Mouse (Mus musculus) mature B cell (primary cell): Measurements from ENCODE around the gene Cers5.

ENCODE experiments used
- in situ Hi-C: fragments of 300-500 bp; cut with MboI; formaldehyde crosslinking; loops from 2 replicates; pipeline ENCODE4 v1.14.3; 2019

Cers5 gene

GRCm38 (mm10) chr15:99725341-99726155 lies 47.1 kb downstream of the Cers5 start, which contains the start of gene Cox14:
Gene Cox14 (plus strand): TSS chr15:99725618.
- in situ Hi-C loops = no loop called here

GRCm38 (mm10) chr15:99724292-99725021 lies 48.2 kb downstream of the Cers5 start:
- in situ Hi-C loops = loop anchor here (5.0 kb wide), 1 partner anchor 48 kb away; the partner anchor contains the start of gene Cers5

GRCm38 (mm10) chr15:99723515-99724291 lies 49.0 kb downstream of the Cers5 start:
- in situ Hi-C loops = loop anchor here (5.0 kb wide), 1 partner anchor 49 kb away; the partner anchor contains the start of gene Cers5

GRCm38 (mm10) chr15:99723120-99723514 lies 49.6 kb downstream of the Cers5 start:
- in situ Hi-C loops = loop anchor here (5.0 kb wide), 1 partner anchor 49 kb away; the partner anchor contains the start of gene Cers5

GRCm38 (mm10) chr15:99721921-99722743 lies 50.6 kb downstream of the Cers5 start:
- in situ Hi-C loops = loop anchor here (5.0 kb wide), 1 partner anchor 50 kb away; the partner anchor contains the start of gene Cers5

- in situ Hi-C loops = loop anchor here (5.0 kb wide), 1 partner anchor 52 kb away; the partner anchor contains the start of gene Cers5
Measured at GRCm38 (mm10) chr15:99719865-99720264, 52.8 kb downstream of the Cers5 start.

GRCm38 (mm10) chr15:99718461-99719021 lies 54.1 kb downstream of the Cers5 start:
- in situ Hi-C loops = no loop called here

- in situ Hi-C loops = no loop called here
Measured at GRCm38 (mm10) chr15:99717386-99718334, 55.0 kb downstream of the Cers5 start, which contains the start of gene Gpd1. Gene Gpd1 (plus strand): TSS chr15:99717515.

GRCm38 (mm10) chr15:99716814-99717213 lies 55.9 kb downstream of the Cers5 start:
- in situ Hi-C loops = no loop called here

GRCm38 (mm10) chr15:99715982-99716746 lies 56.5 kb downstream of the Cers5 start:
- in situ Hi-C loops = no loop called here

- in situ Hi-C loops = no loop called here
Measured at GRCm38 (mm10) chr15:99715361-99715865, 57.3 kb downstream of the Cers5 start.

- in situ Hi-C loops = no loop called here
Measured at GRCm38 (mm10) chr15:99714858-99715257, 57.8 kb downstream of the Cers5 start.

- in situ Hi-C loops = no loop called here
Measured at GRCm38 (mm10) chr15:99714206-99714605, 58.5 kb downstream of the Cers5 start.

GRCm38 (mm10) chr15:99713569-99713968 lies 59.1 kb downstream of the Cers5 start:
- in situ Hi-C loops = no loop called here

- in situ Hi-C loops = no loop called here
Measured at GRCm38 (mm10) chr15:99712666-99713559, 59.8 kb downstream of the Cers5 start.

GRCm38 (mm10) chr15:99711491-99711890 lies 61.2 kb downstream of the Cers5 start:
- in situ Hi-C loops = no loop called here
